Mouse (Mus musculus): ENCODE measurements around the gene Lor. TPM values are rescaled to one million over a fixed set of nuclear protein-coding genes. Genes with fewer than 3 reads are reported as not detected.

Gene Lor
- polyA plus RNA-seq, 1 experiment from 2014 or later = 8.8 TPM

Small RNA genes within 50 kb of the gene (microRNA-seq; reads per million reads assigned to microRNA genes)
- not detected for gene Gm25145

Other genes with a start within 250 kb of the Lor start
- not detected in 2 replicates for gene Pglyrp3, start 68.6 kb downstream of the Lor start, polyA plus RNA-seq (2015; fragmentation: Nextera tagmentation; extraction: Ambion mirVana)
- gene Prr9, start 40.8 kb upstream of the Lor start, polyA plus RNA-seq (2015; fragmentation: Nextera tagmentation; extraction: Ambion mirVana) = not detected in 2 replicates
- not detected in 2 replicates for gene Lelp1, start 59.6 kb upstream of the Lor start, polyA plus RNA-seq (2015; fragmentation: Nextera tagmentation; extraction: Ambion mirVana)
- gene Sprr2a1, start 132.7 kb upstream of the Lor start, polyA plus RNA-seq (2015; fragmentation: Nextera tagmentation; extraction: Ambion mirVana) = not detected in 2 replicates
- not detected in 2 replicates for gene Sprr2a2, start 132.8 kb upstream of the Lor start, polyA plus RNA-seq (2015; fragmentation: Nextera tagmentation; extraction: Ambion mirVana)
- gene Sprr2a3, start 202.3 kb upstream of the Lor start, polyA plus RNA-seq (2015; fragmentation: Nextera tagmentation; extraction: Ambion mirVana) = not detected in 2 replicates
- gene Sprr2b, start 233.5 kb upstream of the Lor start, polyA plus RNA-seq (2015; fragmentation: Nextera tagmentation; extraction: Ambion mirVana) = 0.22 TPM in 1 of 2 replicates, not detected in the other